Mouse (Mus musculus) myocyte (in vitro differentiated cells): ENCODE data around the gene Mum1l1.

Experiments used
- CEBPB ChIP-seq: IDR thresholded peaks from 2 replicates; pipeline ENCODE4 v1.6.1; 2011; ENCODE audit warnings: mild to moderate bottlenecking, moderate library complexity; ENCODE audit not compliant: poor library complexity, insufficient read depth, severe bottlenecking
- E2F4 ChIP-seq: IDR thresholded peaks from one replicate; pipeline ENCODE4 v1.6.1; 2011; ENCODE audit warnings: mild to moderate bottlenecking, control low read depth, moderate library complexity; ENCODE audit not compliant: insufficient read depth
- MAX ChIP-seq: IDR thresholded peaks from one replicate; pipeline ENCODE4 v1.6.1; 2011; ENCODE audit warnings: low read depth, mild to moderate bottlenecking, control low read depth
- MYOD1 ChIP-seq, 3 experiments: IDR thresholded peaks; one replicate each; pipeline ENCODE4 v1.6.1; 2011; ENCODE audit warnings: control low read depth in 2 of 3, low read depth in 2 of 3, mild to moderate bottlenecking in 2 of 3, moderate library complexity in 1 of 3; ENCODE audit not compliant: insufficient read length in 2 of 3, control insufficient read depth in 1 of 3
- MYOG ChIP-seq, 3 experiments: IDR thresholded peaks; one replicate each; pipeline ENCODE4 v1.6.1; 2011; ENCODE audit warnings: control low read depth in 2 of 3, low read depth in 2 of 3, mild to moderate bottlenecking in 2 of 3; ENCODE audit not compliant: insufficient read length in 2 of 3, control insufficient read depth in 1 of 3, insufficient read depth in 1 of 3
- POLR2A ChIP-seq: IDR thresholded peaks from one replicate; pipeline ENCODE4 v1.6.1; 2011; ENCODE audit warnings: low read depth, mild to moderate bottlenecking, control low read depth, moderate library complexity; ENCODE audit not compliant: insufficient read length
- POLR2AphosphoS2 ChIP-seq: IDR thresholded peaks from one replicate; pipeline ENCODE4 v1.6.1; 2011; ENCODE audit warnings: low read depth, control low read depth; ENCODE audit not compliant: insufficient read length
- TCF12 ChIP-seq: IDR thresholded peaks from one replicate; pipeline ENCODE4 v1.6.1; 2011; ENCODE audit warnings: mild to moderate bottlenecking, control low read depth; ENCODE audit not compliant: poor library complexity, insufficient read depth, severe bottlenecking
- TCF3 ChIP-seq: IDR thresholded peaks from one replicate; pipeline ENCODE4 v1.6.1; 2011; ENCODE audit warnings: low read depth, control low read depth; ENCODE audit not compliant: insufficient read length
- USF1 ChIP-seq: IDR thresholded peaks from one replicate; pipeline ENCODE4 v1.6.1; 2011; ENCODE audit warnings: low read depth, mild to moderate bottlenecking, control low read depth, moderate library complexity

DNA sequence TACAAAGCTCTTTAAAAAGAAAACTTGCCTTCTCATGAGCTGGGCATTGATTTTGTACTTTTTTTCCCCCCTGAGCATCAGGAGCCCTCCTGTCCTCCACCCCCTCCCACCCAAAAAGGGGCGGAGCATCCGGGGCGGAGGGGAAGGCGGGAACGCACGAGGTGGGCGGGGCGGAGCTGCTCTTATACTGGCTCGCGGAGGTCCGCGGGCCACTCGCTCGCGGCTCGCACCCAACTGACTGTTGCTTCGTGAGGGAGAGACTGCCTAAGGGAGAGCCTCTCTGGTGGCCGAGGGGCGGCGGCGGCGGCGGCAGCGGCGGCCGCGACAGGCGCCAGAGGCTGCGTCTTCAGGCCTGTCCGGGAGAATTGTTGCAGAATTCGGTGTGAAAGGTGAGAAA, at the start of gene Mum1l1:
- TF ChIP-seq USF1 (no peak), MAX (no peak), TCF12 (no peak), POLR2A (peak; percentile 81), TCF3 (no peak), POLR2AphosphoS2 (peak; percentile 60), CEBPB (no peak), MYOD1 (IDR thresholded peaks at IDR 0.05; ENCODE audit: control insufficient read depth in 1 of 3, insufficient read length in 2 of 3, low read depth in 2 of 3) (no peak), MYOG (IDR thresholded peaks at IDR 0.05; ENCODE audit: control insufficient read depth in 1 of 3, insufficient read depth in 1 of 3, insufficient read length in 2 of 3, low read depth in 2 of 3) (no peak), E2F4 (no peak)
